Mouse (Mus musculus): Measurements from ENCODE around the gene Met.

- TF ChIP-seq FLI1 (IDR thresholded peaks at IDR 0.05; ENCODE audit: low read length): no peak
- no peak for TF ChIP-seq GATA1 (IDR thresholded peaks at IDR 0.05; ENCODE audit: borderline replicate concordance, low read length)
Measured at GRCm38 (mm10) chr6:17508604-17509372, 45.2 kb downstream of the Met start.

Measured in megakaryocyte, embryonic 14.5 days (primary cell).